Mouse (Mus musculus) embryonic facial prominence, embryonic 13.5 days (tissue): Measurements from ENCODE around the gene Ankrd27. TPM values are rescaled to one million over a fixed set of nuclear protein-coding genes. Genes with fewer than 3 reads are reported as not detected.

ENCODE experiments used
- ATAC-seq: fragments of 200-750 bp; cut with Nextera tagmentation; 2 replicates; pipeline ENCODE4 v1.8.0; 2017; ENCODE audit warnings: low read depth; ENCODE audit not compliant: insufficient number of reproducible peaks, insufficient read depth, low FRiP score, low TSS enrichment
- H3K27ac ChIP-seq: fragments of 300-500 bp; sonication (generic); 2 replicates; pipeline ENCODE4 v1.5.1; 2015; ENCODE audit warnings: moderate library complexity, mild to moderate bottlenecking, inconsistent platforms
- H3K27me3 ChIP-seq: fragments of 300-500 bp; sonication (generic); 2 replicates; pipeline ENCODE4 v1.6.1; 2015; ENCODE audit warnings: mild to moderate bottlenecking, inconsistent platforms
- H3K36me3 ChIP-seq: fragments of 300-500 bp; sonication (generic); 2 replicates; pipeline ENCODE4 v1.6.1; 2015; ENCODE audit warnings: mild to moderate bottlenecking, inconsistent platforms
- H3K4me1 ChIP-seq: fragments of 300-500 bp; sonication (generic); 2 replicates; pipeline ENCODE4 v1.6.1; 2015; ENCODE audit warnings: inconsistent platforms
- H3K4me2 ChIP-seq: fragments of 300-500 bp; sonication (generic); 2 replicates; pipeline ENCODE4 v1.6.1; 2015; ENCODE audit warnings: moderate library complexity, mild to moderate bottlenecking, inconsistent platforms
- H3K4me3 ChIP-seq: fragments of 300-500 bp; sonication (generic); 2 replicates; pipeline ENCODE4 v1.5.1; 2015; ENCODE audit warnings: mild to moderate bottlenecking, inconsistent platforms
- H3K9ac ChIP-seq: fragments of 300-500 bp; sonication (generic); 2 replicates; pipeline ENCODE4 v1.6.1; 2015; ENCODE audit warnings: mild to moderate bottlenecking, inconsistent platforms
- H3K9me3 ChIP-seq: fragments of 300-500 bp; sonication (generic); 2 replicates; pipeline ENCODE4 v1.6.1; 2016; ENCODE audit warnings: inconsistent platforms
- WGBS: fragments of 180-500 bp; shearing (Covaris S2); methylation state at CpG from one replicate; pipeline ENCODE4 v1.1.7; 2015; ENCODE audit warnings: mixed read lengths; 5-methylcytosine and 5-hydroxymethylcytosine counted together
- polyA plus RNA-seq: library from polyadenylated mRNA; unstranded; fragments of >200 nt; fragmentation: Nextera tagmentation; extraction: Ambion mirVana; gene quantifications from 2 replicates; pipeline ENCODE4 v1.2.1, GENCODE M21; 2015

Gene Ankrd27
- polyA plus RNA-seq, 1 experiment from 2014 or later: 39.0 TPM

DNA sequence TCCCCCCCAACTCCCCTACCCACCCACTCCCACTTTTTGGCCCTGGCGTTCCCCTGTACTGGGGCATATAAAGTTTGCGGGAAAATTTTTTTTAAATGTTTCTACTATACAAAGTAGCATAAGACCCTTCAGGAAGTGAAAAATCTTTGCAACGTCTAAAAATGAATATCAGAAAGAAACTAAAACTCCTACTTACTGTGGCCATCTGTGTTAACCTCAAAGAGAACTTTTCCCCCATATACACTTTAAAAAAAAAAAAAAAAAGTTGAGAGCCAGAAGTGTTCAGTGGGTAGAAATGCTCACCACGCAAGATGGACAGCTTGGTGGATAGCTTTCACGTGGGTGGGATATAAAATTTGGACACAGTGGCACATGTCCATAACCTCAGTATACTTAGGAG lies 16.7 kb downstream of the Ankrd27 start:
- Histone ChIP-seq H3K9me3 (no peaks in the 10 kb centered on the region), H3K4me1 (no peaks in the 10 kb centered on the region), H3K4me3 (no peak overlapping the region), H3K9ac (no peak overlapping the region), H3K36me3 (peaks cover 71% of the 10 kb centered on the region), H3K27ac (no peak overlapping the region), H3K4me2 (no peak overlapping the region), H3K27me3 (no peaks in the 10 kb centered on the region)
- ATAC-seq: no peak
- 90% methylated on average over 5 of the region's 5 CpGs for WGBS

DNA sequence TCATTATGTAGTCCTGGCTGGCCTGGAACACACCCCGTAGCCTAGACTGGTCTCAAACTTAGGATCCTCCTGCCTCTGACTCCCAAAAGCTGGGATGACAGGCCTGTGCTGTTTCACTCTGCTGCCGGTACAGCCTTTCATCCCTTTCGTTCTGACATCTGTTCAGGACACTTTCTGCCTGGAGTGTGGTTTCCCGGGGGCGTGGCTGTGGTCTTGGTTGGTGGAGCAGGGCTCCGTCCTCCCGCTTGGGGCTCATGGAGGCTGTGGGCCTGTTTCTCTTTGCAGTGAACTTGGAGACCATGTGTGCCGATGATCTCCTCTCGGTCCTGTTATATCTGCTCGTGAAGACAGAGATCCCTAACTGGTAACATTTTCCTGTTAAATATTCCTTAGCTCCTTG lies 20.8 kb downstream of the Ankrd27 start:
- H3K9ac ChIP-seq: no peak overlapping the region
- H3K27me3 ChIP-seq: no peaks in the 10 kb centered on the region
- H3K4me1 ChIP-seq: no peaks in the 10 kb centered on the region
- H3K9me3 ChIP-seq: no peaks in the 10 kb centered on the region
- H3K4me3 ChIP-seq: no peak overlapping the region
- no peak overlapping the region for H3K27ac ChIP-seq
- no peak for ATAC-seq
- peaks cover 85% of the 10 kb centered on the region for H3K36me3 ChIP-seq
- WGBS: 78% methylated on average over 10 of the region's 10 CpGs
- H3K4me2 ChIP-seq: no peak overlapping the region

DNA sequence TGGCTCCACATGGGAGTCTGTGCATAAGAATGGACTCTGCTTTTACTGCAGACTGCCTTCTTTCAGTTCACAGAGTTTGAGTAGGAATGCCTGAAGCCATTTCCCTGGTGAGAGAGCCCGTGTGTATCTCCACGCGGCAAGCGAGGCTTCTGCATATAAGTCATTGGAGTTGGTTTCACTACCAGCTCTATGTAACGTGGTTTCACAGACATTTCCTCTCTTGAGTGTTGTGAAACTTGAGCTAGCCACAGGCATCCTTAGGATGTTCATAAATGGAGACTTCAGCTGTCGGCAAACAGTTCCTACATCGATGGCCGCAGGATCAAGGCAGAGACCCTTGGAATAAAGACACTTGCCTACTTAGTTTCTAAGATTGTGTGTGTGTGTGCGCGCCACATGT lies 23.2 kb downstream of the Ankrd27 start:
- Histone ChIP-seq H3K4me2 (no peak overlapping the region), H3K4me1 (no peaks in the 10 kb centered on the region), H3K27me3 (no peaks in the 10 kb centered on the region), H3K36me3 (peaks cover 87% of the 10 kb centered on the region), H3K27ac (no peak overlapping the region), H3K9me3 (no peaks in the 10 kb centered on the region), H3K4me3 (no peak overlapping the region), H3K9ac (no peak overlapping the region)
- ATAC-seq: no peak
- WGBS: 75% methylated on average over 10 of the region's 10 CpGs

DNA sequence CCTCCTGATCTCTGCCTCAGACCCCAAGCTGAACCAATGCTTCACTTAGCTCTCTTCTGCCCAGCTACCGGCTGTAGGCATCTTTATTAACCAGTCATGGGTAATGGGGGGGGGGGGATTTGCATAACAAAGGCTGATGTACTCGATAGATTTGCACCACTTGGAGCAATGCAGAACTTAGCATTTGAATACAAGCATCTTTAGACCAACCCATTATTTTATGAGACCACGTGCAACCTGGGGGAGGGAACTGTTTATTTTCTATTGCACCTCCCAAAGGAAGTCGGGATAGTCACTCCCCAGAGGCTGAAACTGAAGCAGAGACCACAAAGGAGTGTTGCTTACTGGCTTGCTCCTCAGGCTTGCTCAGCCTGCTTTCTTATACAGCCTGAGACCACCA lies 31.5 kb downstream of the Ankrd27 start:
- Histone ChIP-seq H3K9ac (no peak overlapping the region), H3K9me3 (no peaks in the 10 kb centered on the region), H3K4me3 (no peak overlapping the region), H3K27ac (0 out of 2 replicates have a peak overlapping the region, but pooled peaks have one; percentile 4), H3K4me1 (no peaks in the 10 kb centered on the region), H3K36me3 (peaks cover 95% of the 10 kb centered on the region), H3K4me2 (no peak overlapping the region), H3K27me3 (no peaks in the 10 kb centered on the region)
- WGBS: 79% methylated on average over 4 of the region's 4 CpGs
- ATAC-seq: no peak

GRCm38 (mm10) chr7:35622626-35623025 lies 36.6 kb downstream of the Ankrd27 start:
- H3K9me3 ChIP-seq: no peaks in the 10 kb centered on the region
- no peaks in the 10 kb centered on the region for H3K27me3 ChIP-seq
- H3K9ac ChIP-seq: no peak overlapping the region
- WGBS: 91% methylated on average over 10 of the region's 10 CpGs
- no peak overlapping the region for H3K27ac ChIP-seq
- no peak overlapping the region for H3K4me2 ChIP-seq
- ATAC-seq: no peak
- H3K4me1 ChIP-seq: no peaks in the 10 kb centered on the region
- H3K4me3 ChIP-seq: no peak overlapping the region
- H3K36me3 ChIP-seq: peaks cover 94% of the 10 kb centered on the region

- H3K36me3 ChIP-seq: peaks cover 95% of the 10 kb centered on the region
- no peak overlapping the region for H3K9ac ChIP-seq
- no peaks in the 10 kb centered on the region for H3K27me3 ChIP-seq
- no peak overlapping the region for H3K4me2 ChIP-seq
- H3K4me1 ChIP-seq: no peaks in the 10 kb centered on the region
- H3K27ac ChIP-seq: no peak overlapping the region
- H3K4me3 ChIP-seq: no peak overlapping the region
- H3K9me3 ChIP-seq: no peaks in the 10 kb centered on the region
- 95% methylated on average over 5 of the region's 5 CpGs for WGBS
- ATAC-seq: no peak
These were observed 40.0 kb downstream of the Ankrd27 start for GRCm38 (mm10) chr7:35626038-35626437.

DNA sequence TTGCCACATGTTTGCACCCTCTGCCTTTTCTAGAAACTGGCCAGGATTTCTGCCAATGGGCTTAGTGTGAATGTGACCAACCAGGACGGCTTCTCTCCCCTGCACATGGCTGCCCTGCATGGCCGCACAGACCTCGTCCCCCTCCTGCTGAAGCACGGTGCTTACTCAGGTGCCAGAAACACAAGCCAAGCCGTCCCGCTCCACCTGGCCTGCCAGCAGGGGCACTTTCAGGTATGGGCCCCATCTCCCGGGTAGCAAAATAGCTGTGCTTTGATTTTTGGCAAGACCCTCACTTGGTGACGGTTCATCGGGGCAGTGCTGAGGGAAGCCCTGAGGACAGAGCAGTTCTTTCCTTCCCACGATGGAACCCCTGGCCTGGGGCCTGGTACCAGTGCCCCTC lies 41.3 kb downstream of the Ankrd27 start:
- no peaks in the 10 kb centered on the region for H3K9me3 ChIP-seq
- 89% methylated on average over 10 of the region's 10 CpGs for WGBS
- H3K36me3 ChIP-seq: peaks cover 93% of the 10 kb centered on the region
- no peak for ATAC-seq
- no peaks in the 10 kb centered on the region for H3K27me3 ChIP-seq
- H3K4me3 ChIP-seq: no peak overlapping the region
- H3K4me2 ChIP-seq: no peak overlapping the region
- 0 out of 2 replicates have a peak overlapping the region, but pooled peaks have one; percentile 2 for H3K9ac ChIP-seq
- no peaks in the 10 kb centered on the region for H3K4me1 ChIP-seq
- H3K27ac ChIP-seq: no peak overlapping the region

DNA sequence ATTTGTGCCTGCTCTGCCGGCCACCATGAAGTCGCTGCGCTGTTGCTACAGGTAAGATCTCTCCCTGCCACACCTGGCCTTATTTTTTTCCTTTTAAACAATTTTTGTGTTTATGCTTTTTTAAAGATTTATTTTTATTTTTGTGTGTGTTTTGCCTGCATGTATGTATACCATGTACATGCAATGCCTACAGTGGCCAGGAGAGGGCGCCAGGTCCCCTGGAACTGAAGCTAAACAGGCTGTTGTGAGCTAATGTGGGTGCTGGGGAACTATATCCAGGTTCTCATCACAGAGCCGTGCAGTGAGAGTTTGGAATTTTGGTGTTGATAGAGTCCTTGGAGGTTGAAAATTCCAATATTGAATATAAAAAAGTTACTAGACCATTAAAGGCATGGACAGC lies 42.5 kb downstream of the Ankrd27 start:
- no peak overlapping the region for H3K4me2 ChIP-seq
- ATAC-seq: no peak
- H3K4me1 ChIP-seq: no peaks in the 10 kb centered on the region
- peaks cover 92% of the 10 kb centered on the region for H3K36me3 ChIP-seq
- H3K4me3 ChIP-seq: no peak overlapping the region
- 74% methylated on average over 5 of the region's 5 CpGs for WGBS
- no peaks in the 10 kb centered on the region for H3K9me3 ChIP-seq
- H3K27ac ChIP-seq: no peak overlapping the region
- H3K27me3 ChIP-seq: no peaks in the 10 kb centered on the region
- no peak overlapping the region for H3K9ac ChIP-seq

DNA sequence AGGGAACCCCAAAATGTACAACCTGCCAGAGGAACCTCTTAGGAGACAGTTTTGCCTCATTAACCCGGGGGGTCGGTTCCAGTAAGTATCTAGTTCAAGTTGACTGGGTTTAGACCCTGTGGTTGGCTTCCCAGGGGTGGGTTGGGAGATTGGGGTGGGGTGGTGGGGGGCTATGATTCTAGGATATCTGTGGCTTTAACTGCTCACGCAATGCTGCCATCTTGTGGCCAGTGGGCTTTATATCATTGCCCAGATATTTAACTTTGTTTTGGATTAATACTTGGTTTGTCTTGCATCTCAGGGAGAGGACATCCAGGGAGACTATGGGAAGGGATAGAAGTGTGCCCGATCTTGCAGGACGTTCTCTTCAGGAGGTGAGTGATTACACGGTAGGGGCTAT lies 50.2 kb downstream of the Ankrd27 start:
- no peaks in the 10 kb centered on the region for H3K4me1 ChIP-seq
- WGBS: 61% methylated on average over 6 of the region's 6 CpGs

DNA sequence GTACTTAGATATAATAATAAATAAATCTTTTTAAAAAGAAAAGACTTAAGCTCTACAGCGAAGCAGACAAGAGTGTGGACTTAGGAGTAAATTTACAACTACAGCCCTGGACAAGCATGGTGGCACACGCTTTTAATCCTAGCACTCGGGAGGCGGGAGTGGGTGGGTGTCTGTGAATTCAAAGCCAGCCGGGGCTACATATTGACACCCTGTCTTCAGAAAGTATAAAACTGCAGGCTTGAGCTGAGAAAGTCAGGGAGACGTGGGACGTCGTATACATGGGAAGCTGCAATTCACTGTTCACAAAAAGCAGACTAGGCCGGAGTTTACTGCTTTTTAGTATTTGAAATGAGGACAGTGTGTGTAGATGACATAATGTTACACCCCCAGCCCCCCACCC lies 50.8 kb downstream of the Ankrd27 start:
- ATAC-seq: no peak
- Histone ChIP-seq H3K4me1 (no peaks in the 10 kb centered on the region), H3K9me3 (no peaks in the 10 kb centered on the region), H3K4me2 (no peak overlapping the region), H3K27ac (no peak overlapping the region), H3K9ac (no peak overlapping the region), H3K27me3 (no peaks in the 10 kb centered on the region), H3K36me3 (peaks cover 77% of the 10 kb centered on the region), H3K4me3 (no peak overlapping the region)
- WGBS: 94% methylated on average over 9 of the region's 9 CpGs

More for the DNA sequence above, 50.2 kb downstream of the Ankrd27 start:
- Histone ChIP-seq H3K4me2 (no peak overlapping the region), H3K36me3 (peaks cover 77% of the 10 kb centered on the region), H3K27ac (no peak overlapping the region), H3K9me3 (no peaks in the 10 kb centered on the region), H3K9ac (no peak overlapping the region), H3K4me3 (no peak overlapping the region), H3K27me3 (no peaks in the 10 kb centered on the region)
- no peak for ATAC-seq

GRCm38 (mm10) chr7:35640072-35640471 lies 54.0 kb downstream of the Ankrd27 start:
- H3K27me3 ChIP-seq: no peaks in the 10 kb centered on the region
- H3K36me3 ChIP-seq: peaks cover 81% of the 10 kb centered on the region
- ATAC-seq: no peak
- no peaks in the 10 kb centered on the region for H3K4me1 ChIP-seq
- WGBS: 81% methylated on average over 6 of the region's 6 CpGs
- H3K27ac ChIP-seq: no peak overlapping the region
- H3K4me3 ChIP-seq: no peak overlapping the region
- H3K9me3 ChIP-seq: no peaks in the 10 kb centered on the region
- no peak overlapping the region for H3K9ac ChIP-seq
- no peak overlapping the region for H3K4me2 ChIP-seq

DNA sequence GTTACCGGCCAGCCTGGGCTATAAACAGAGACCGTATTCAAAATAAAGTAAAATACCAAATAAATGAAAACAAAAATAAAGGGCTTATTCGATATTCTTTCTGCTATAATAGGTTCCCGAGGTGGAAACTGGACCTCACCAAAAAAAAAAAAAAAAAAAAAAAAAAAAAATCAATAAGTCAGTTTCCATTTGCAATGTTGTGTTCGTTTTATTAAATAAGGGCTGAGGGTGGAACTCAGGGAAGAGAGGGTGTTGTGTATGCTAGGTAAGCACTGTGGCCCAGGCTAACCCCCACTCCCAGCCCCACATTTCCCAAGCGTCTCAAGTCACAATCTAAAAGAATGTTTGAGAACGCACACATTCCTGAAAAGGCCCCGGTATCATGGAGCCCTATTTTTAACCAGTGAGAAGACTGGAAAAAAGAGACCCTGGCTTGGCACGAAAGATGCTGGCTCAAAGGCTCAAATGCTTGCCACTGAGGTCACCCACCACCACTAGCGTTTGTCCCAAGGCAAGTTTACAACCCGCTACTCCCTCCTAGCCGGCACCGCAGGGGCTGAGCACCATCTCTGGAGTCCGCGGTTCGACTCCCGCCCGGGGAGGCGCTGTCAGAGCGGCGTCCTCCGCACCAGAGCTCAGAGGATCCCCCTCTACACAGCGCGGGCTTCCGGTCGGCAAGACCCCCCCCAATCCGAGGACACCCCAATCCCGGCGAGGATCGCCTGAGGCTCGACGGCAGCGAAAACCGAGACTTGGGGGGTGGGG lies 60.5 kb downstream of the Ankrd27 start:
- H3K4me3 ChIP-seq: peak overlapping the region; percentile 92
- no peaks in the 10 kb centered on the region for H3K9me3 ChIP-seq
- peak overlapping the region; percentile 86 for H3K27ac ChIP-seq
- peak; percentile 71 for ATAC-seq
- H3K27me3 ChIP-seq: no peaks in the 10 kb centered on the region
- H3K4me1 ChIP-seq: peaks cover 4% of the 10 kb centered on the region; the same call in 1 of the 2 replicates
- peak overlapping the region; percentile 95 for H3K9ac ChIP-seq
- H3K36me3 ChIP-seq: peaks cover 41% of the 10 kb centered on the region
- 8% methylated on average over 34 of the region's 34 CpGs for whole genome bisulfite sequencing
- H3K4me2 ChIP-seq: peak overlapping the region; percentile 63
